Mouse (Mus musculus) erythroblast, embryonic 14.5 days (primary cell): ENCODE data around the gene Polg2.

Experiments
- GATA1 ChIP-seq: IDR thresholded peaks from 2 replicates; pipeline ENCODE4 v1.6.1; 2012; ENCODE audit warnings: low read length, inconsistent platforms, mixed read lengths
- TAL1 ChIP-seq: IDR thresholded peaks from 3 replicates; pipeline ENCODE4 v1.6.1; 2012; ENCODE audit warnings: low read length, inconsistent platforms, mixed read lengths

GRCm38 (mm10) chr11:106766611-106767162 lies 12.7 kb downstream of the Polg2 start:
- TF ChIP-seq GATA1 (no peak), TAL1 (no peak)
